Comparison of ENCODE assay signal across 18 mouse cellular contexts in genomic region chr11:33061570-33061969, GRCm38 (mm10).
DNase-seq lines count a peak whose midpoint lies in the region; ATAC-seq lines count a peak whose summit lies in the region.
"Had no signal": no experiment of that assay in that cellular context is flagged by ENCODE, and none has a peak within 500 bp of the region (broad histone marks: within the 10 kb centered on the region; RNA-seq: fewer than 3 reads in every experiment).

No protein-coding gene starts in this region.

- H3K4me1 ChIP-seq in midbrain, embryonic 11.5 days (ENCODE audit: control insufficient read depth, insufficient read depth, low read length): no peaks in the 10 kb centered on the region
- no peaks in the 10 kb centered on the region for H3K4me1 ChIP-seq in midbrain, embryonic 16.5 days (ENCODE audit: control insufficient read depth, insufficient read depth, low read length)

- no peak for ATAC-seq in midbrain, embryonic 11.5 days (ENCODE audit: low FRiP score)
- no peak for ATAC-seq in midbrain, embryonic 16.5 days
- ATAC-seq: activated CD4-positive, CD25-positive, alpha-beta regulatory T cell, adult 4 months; CD4-positive, CD25-positive, alpha-beta regulatory T cell, adult 4 months; Patski had no signal

- H3K27me3 ChIP-seq in midbrain, embryonic 11.5 days (ENCODE audit: control insufficient read depth, insufficient read depth, low read length): no peaks in the 10 kb centered on the region
- H3K27me3 ChIP-seq in midbrain, embryonic 16.5 days (ENCODE audit: control insufficient read depth, insufficient read depth, low read depth, low read length): no peaks in the 10 kb centered on the region

- no peaks in the 10 kb centered on the region for H3K9me3 ChIP-seq in midbrain, embryonic 11.5 days (ENCODE audit: control insufficient read depth, low read length)
- H3K9me3 ChIP-seq in midbrain, embryonic 16.5 days (replicated peaks; ENCODE audit: control insufficient read depth, low read length, poor library complexity, severe bottlenecking): no peaks in the 10 kb centered on the region
- H3K9me3 ChIP-seq: G1E had no signal

- H3K4me2 ChIP-seq in midbrain, embryonic 11.5 days: no peak overlapping the region
- H3K4me2 ChIP-seq in midbrain, embryonic 16.5 days (ENCODE audit: low read length): no peak overlapping the region

- H3K27ac ChIP-seq in midbrain, embryonic 11.5 days (ENCODE audit: low read depth, low read length): no peak overlapping the region
- no peak overlapping the region for H3K27ac ChIP-seq in midbrain, embryonic 16.5 days (ENCODE audit: low read length)

- no peaks in the 10 kb centered on the region for H3K36me3 ChIP-seq in midbrain, embryonic 11.5 days (ENCODE audit: control insufficient read depth, insufficient read depth, low read length)
- no peaks in the 10 kb centered on the region for H3K36me3 ChIP-seq in midbrain, embryonic 16.5 days (ENCODE audit: control insufficient read depth, insufficient read depth, low read length)
- H3K36me3 ChIP-seq: G1E had no signal

- H3K9ac ChIP-seq in midbrain, embryonic 11.5 days (ENCODE audit: low read length): no peak overlapping the region
- H3K9ac ChIP-seq in midbrain, embryonic 16.5 days (ENCODE audit: low read depth, low read length): no peak overlapping the region

- no peak overlapping the region for H3K4me3 ChIP-seq in midbrain, embryonic 11.5 days (ENCODE audit: low read depth, low read length)
- H3K4me3 ChIP-seq in midbrain, embryonic 16.5 days (ENCODE audit: low read depth, low read length): no peak overlapping the region

- 86% methylated on average over 4 of the region's 4 CpGs for WGBS in midbrain, embryonic 11.5 days
- WGBS in midbrain, embryonic 16.5 days: 88% methylated on average over 4 of the region's 4 CpGs

- peak; percentile 61 for DNase-seq in heart, adult 11 months
- no peak for DNase-seq in heart, adult 18-20 months
- DNase-seq in midbrain, embryonic 11.5 days (ENCODE audit: low spot score, missing footprints): peak; percentile 62
- DNase-seq: adrenal gland, adult 2 months; adrenal gland, adult 8-10 months; adrenal gland, postnatal 10 days; adrenal gland, postnatal 14 days; adrenal gland, postnatal 25 days; adrenal gland, postnatal 36 days; B cell, adult 2 months; cerebellum, adult 11 months; cerebellum, adult 11-12 months; cerebellum, adult 18-20 months had no signal

Comparison
In these comparisons a context has a peak if more than half of its experiments do, and no peak if none do; other contexts are left out.
1. DNase-seq: peak in heart, adult 11 months (single experiment) and midbrain, embryonic 11.5 days (single experiment); none in heart, adult 18-20 months (0 of 2).